Mouse (Mus musculus): ENCODE measurements around the gene Vps54.

Vps54 gene

DNA sequence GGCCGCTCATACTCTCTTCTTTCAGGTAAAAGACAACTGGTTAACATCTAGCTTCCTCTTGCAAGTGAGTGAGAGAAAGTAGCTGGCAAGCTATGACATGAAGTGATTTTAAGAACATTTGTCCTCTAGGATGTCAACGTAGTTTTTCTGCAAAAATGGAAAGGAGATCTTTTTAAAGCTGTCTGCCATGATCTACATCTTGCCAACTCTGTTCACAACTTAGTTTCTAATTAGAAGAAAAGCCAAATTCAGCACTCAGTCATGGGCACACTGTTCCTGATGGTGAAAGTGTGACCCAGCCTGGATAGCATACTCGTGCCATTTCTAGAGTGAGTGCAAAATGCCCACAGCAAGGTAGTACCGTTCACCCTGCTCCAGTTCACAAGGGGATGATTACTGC lies 100.0 kb downstream of the Vps54 start:
- no peak for DNase-seq (ENCODE audit: low spot score)

DNA sequence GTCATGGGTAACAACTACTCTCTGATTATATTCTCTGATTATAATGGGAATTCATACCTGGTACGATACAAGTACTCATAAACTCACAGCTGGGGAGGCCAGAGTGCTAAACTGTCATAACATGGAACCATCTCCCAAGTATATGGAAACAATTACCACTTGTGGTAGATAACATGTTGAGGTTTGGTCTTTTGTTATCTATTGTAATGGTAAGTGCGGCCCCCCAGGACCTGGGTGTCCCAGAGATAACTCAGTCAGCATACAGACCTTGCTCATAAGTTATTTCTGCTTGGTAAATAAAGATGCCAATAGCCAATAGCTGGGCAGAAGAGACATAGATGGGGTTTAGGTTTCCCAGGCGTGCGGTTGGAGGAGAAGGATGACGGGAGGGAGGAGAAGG lies 104.4 kb downstream of the Vps54 start:
- DNase-seq (ENCODE audit: low spot score) = no peak

DNA sequence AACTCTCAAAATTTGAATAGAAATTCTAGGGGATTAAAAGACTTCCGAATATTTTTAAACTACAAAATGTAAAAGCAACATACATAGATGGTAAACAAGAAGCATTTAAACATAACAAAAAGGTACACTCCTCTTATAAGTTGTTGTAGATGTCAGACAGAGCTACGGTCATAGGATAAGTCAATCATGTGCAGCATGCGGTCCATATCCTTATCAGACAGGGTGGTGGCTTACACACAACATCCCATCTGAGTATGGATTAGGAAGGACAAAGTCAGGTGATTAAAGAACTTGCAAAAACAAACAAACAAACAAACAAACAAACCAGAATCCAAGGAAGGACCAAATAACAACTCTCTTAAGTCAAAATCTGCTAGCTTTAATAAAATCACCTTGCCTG lies 106.9 kb downstream of the Vps54 start:
- DNase-seq (ENCODE audit: low spot score) = no peak

DNA sequence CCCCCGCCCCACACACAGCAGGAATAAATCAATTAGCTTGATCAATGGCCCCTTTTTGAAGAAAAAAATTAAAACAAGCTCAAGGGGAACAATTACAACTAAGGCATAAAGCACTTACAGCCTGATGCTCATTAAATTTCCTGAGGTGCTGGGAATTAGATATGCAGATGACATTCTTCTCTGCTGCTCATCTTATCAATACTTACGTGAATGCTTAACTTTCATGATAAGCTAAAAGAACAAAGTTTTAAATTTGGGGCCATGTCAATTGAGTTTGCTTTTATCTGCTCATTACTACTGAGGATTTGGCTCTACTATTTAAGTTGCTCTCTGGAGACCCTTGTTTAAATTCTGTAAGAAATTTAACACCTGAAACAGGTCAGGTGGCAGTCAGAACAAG lies 109.8 kb downstream of the Vps54 start:
- DNase-seq (ENCODE audit: low spot score) = no peak

DNA sequence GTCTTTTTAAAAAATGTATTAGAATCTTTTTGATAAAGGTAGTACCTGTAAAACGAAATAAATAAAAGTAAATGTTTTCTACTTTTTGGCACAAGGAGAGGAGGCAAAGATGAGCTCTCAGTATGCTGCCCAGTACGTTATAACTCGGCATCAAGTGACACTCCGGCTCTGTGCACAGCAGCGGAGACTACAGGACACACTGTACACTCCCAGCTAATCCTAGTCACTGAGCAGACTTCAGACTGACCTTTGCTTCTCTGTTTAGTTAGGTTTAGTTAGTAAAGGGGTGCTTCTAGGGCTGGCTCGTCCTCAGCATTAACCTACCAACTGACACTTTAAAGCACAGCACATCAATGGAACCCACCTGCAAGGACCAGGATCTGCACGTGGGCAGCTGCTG lies 112.2 kb downstream of the Vps54 start:
- no peak for DNase-seq (ENCODE audit: low spot score)

DNA sequence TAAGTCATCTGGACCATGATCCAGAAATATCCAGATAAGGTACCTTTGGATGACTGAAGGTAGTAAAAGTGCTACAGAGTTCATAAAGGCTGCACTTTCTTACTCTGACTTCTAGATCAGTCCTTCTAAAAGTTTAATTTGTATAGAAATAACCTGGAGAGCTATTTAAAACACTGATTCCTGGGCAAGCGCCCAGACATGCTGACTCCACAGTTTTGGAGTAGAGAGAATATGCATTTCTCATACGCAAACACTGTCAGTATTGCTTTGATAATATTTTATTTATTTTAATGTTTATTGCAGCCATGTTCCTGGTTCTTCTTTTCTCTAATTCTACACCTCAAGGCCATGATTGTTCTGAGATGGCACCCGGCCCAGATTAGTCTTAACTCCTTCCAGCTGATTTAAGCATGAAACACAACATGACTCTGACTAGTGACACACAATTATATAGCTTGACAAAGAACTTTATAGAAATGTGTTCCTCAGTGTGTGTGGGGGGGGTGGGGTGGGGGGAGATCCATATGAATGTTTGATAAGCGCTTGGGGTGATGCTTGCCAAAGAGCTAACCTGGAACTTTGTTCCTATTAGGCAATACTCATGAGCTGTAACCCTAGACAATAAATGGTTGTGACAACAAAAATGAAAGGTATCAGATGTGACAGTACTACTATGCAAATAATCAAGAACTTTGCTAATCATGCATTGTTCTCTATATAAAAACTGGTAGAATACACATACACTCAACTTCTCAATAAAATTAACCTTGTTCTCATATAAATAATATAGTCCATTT lies 124.3 kb downstream of the Vps54 start:
- no peak for DNase-seq (ENCODE audit: low spot score)

DNA sequence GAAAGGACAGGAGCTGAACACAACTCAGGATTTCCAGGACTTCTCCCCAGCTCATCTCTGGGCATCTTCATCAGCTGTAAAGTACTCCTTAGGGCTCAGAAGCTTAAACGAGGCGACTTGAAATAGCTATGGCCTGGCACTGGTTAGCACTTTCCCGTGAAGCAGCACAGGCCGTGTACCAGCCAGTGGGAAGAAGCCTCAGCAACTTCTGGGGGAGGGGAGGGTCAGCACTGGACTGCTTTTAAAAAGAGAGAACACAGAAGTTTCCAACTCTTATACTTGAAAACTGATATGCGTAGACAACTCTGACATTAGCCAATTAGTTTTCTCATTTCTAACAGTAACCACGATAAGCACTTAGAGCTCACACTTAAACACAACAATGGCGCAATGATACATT lies 129.4 kb downstream of the Vps54 start:
- DNase-seq (ENCODE audit: low spot score) = no peak

DNA sequence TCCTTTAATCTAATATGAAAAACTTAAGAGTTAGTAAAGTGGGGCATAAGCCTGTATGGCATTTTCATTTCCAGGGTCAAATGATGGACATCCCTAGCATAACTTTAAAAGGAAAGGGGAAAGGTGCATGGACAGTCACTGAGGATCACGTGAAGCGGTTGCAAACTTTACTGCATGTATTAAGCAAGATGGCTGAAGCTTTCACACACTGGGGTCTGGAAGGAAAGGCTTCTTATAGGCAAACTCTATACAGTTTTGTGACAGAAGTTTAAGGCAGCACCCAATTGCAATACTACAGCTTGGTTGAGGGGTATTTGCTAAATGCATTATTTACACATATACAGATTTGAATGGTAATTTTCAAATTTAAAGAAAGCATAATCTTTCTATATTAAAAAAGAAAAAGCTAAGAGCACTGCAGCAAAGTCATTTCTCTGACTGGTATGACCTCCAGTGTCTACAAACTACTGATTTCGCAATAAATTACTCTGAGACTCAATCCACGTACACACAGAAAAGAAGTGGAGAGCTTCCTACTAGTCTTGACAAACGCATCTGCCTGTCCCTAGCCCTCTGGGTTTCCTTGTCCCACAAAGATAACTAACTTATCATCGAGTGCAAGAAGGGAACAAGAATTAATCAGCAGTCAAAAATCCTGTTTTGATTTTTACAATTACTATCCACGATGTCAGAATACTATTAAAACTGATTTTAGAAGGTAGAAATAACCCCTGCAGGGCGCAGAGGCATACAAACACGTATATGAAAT lies 130.4 kb downstream of the Vps54 start:
- DNase-seq (ENCODE audit: low spot score) = no peak

DNA sequence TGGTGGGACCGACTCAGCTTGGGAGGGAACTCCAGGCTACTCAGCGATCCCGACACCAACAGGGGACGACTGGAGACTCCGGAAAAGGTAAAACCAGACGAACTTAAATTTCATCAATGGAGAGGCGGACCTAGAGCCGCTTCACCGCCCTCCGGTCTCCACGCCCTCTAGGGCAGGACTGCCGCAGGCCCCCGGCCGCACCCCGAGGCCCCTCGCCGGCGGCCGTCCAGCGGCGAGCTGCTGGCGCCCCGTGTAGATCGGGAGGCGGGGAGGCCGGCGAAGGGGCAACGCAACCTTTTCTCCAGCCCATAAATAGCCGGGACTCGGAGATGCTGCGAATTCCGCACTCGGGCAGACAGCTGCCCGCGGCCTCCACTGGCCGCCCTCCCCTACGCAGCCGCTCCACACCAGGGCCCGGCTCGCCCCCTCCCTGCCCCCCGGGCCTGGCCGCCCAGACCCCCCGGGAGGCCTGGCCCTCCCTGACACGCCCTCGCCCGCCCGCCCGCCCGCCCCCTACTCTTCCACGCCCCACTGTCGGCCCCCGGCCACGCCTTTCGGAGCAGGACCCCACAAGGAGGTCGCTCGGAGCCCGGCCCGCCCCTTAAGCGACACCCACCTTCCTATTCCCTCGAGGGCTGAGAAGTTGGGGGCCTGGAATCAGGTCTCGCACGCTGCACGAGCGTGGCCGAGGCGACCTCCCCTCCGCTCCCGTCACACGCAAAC lies 131.5 kb downstream of the Vps54 start:
- DNase-seq (ENCODE audit: low spot score) = peak; percentile 86
